In the genomic region with DNA sequence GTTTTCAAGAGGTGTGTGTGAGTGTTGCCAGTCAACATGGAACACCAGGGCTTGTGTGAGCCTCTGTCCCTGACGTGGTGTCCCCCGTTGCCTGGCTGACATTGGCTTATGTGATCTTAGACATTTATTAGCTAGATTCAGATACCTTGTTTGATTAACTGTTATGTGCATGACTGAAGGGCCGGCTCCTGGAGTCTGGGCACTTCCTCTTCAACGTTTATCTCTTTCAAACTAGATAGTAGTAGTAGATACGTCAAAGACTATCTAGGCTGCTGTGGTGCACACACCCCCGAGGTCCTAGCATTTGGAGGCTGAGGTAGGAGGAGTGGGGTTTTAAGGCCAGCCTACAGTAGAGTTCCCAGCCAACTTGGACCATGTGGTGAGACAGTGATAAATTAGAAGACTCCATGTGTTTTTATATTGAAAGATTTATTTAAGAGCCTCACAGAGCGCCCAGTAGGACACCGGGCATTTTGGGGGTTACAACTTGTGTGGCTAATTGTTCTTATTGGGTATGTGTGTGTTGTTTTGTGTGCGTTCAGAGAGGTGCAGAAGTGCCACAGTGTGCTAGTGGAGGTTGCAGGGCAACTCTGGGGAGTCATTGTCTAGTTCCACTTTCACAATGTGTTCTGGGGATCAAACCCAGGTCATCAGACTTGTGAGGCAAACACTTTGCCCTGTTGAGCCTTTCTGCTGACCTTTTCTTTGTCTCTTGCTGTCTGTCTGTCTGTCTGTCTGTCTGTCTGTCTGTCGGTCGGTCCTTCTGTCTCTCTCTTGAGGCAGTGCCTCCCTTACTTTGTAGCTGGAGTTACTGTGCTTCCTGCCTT, we compare ENCODE assay signal across 8 mouse cellular contexts. TPM values are rescaled to one million over a fixed set of nuclear protein-coding genes. Genes with fewer than 3 reads are reported as not detected.
DNase-seq lines count a peak whose midpoint lies in the region; ATAC-seq and TF ChIP-seq lines count a peak whose summit lies in the region.

No protein-coding gene starts in this region.

- peaks cover 6% of the 10 kb centered on the region for H3K4me1 ChIP-seq in heart, adult 2 months (ENCODE audit: control insufficient read depth, insufficient read depth, low read length)
- peaks cover 24% of the 10 kb centered on the region for H3K4me1 ChIP-seq in hindbrain, embryonic 14.5 days (replicated peaks; ENCODE audit: control insufficient read depth, insufficient read depth, low read length)
- peaks cover 17% of the 10 kb centered on the region for H3K4me1 ChIP-seq in midbrain, embryonic 11.5 days (ENCODE audit: control insufficient read depth, insufficient read depth, low read length)
- peaks cover 5% of the 10 kb centered on the region; the same call in 1 of the 2 replicates for H3K4me1 ChIP-seq in lung, adult 2 months (ENCODE audit: control insufficient read depth, insufficient read depth, low read length)

- TF ChIP-seq EP300 in heart, adult 2 months (IDR thresholded peaks at IDR 0.05; ENCODE audit: insufficient read depth, low read depth, low read length): no peak

- H3K9ac ChIP-seq in heart, adult 2 months (ENCODE audit: low read depth, low read length): no peak overlapping the region
- H3K9ac ChIP-seq in hindbrain, embryonic 14.5 days: peak overlapping the region; percentile 95
- H3K9ac ChIP-seq in midbrain, embryonic 11.5 days (ENCODE audit: low read length): peak overlapping the region; percentile 90; the same call in 1 of the 2 replicates

- peaks cover 4% of the 10 kb centered on the region for H3K79me2 ChIP-seq in heart, adult 2 months (replicated peaks; ENCODE audit: control insufficient read depth, insufficient read depth, low read length)

- no peaks in the 10 kb centered on the region for H3K9me3 ChIP-seq in hindbrain, embryonic 14.5 days (ENCODE audit: control insufficient read depth, low read length)
- H3K9me3 ChIP-seq in midbrain, embryonic 11.5 days (ENCODE audit: control insufficient read depth, low read length): no peaks in the 10 kb centered on the region

- peak overlapping the region; percentile 90 for H3K4me2 ChIP-seq in hindbrain, embryonic 14.5 days (replicated peaks)
- H3K4me2 ChIP-seq in midbrain, embryonic 11.5 days: peak overlapping the region; percentile 83

- no peak for TF ChIP-seq CTCF in heart, adult 2 months (IDR thresholded peaks at IDR 0.05)
- no peak for TF ChIP-seq CTCF in lung, adult 2 months (IDR thresholded peaks at IDR 0.05; ENCODE audit: insufficient read depth, low read length)

- H3K27me3 ChIP-seq in heart, adult 2 months (ENCODE audit: control insufficient read depth, insufficient read depth, low read length): no peaks in the 10 kb centered on the region
- H3K27me3 ChIP-seq in hindbrain, embryonic 14.5 days (ENCODE audit: control insufficient read depth, insufficient read depth, low read length): no peaks in the 10 kb centered on the region
- H3K27me3 ChIP-seq in midbrain, embryonic 11.5 days (ENCODE audit: control insufficient read depth, insufficient read depth, low read length): no peaks in the 10 kb centered on the region

- H3K27ac ChIP-seq in heart, adult 2 months: no peak overlapping the region
- H3K27ac ChIP-seq in hindbrain, embryonic 14.5 days: no peak overlapping the region
- no peak overlapping the region for H3K27ac ChIP-seq in midbrain, embryonic 11.5 days (ENCODE audit: low read depth, low read length)

- no peak for DNase-seq in heart, adult 2 months
- no peak for DNase-seq in heart, adult 11 months
- peak; percentile 31 for DNase-seq in c-Kit-negative CD71-positive TER-119-positive erythroid progenitor cells, embryonic 14.5 days (ENCODE audit: low read depth, low spot score)
- no peak for DNase-seq in hindbrain, embryonic 14.5 days (ENCODE audit: low spot score)
- no peak for DNase-seq in midbrain, embryonic 11.5 days (ENCODE audit: low spot score, missing footprints)
- no peak for DNase-seq in cerebellum, adult 9-11 months
- no peak for DNase-seq in urinary bladder, postnatal 10 days (ENCODE audit: low spot score)
- DNase-seq in lung, adult 2 months: no peak

- 36% methylated on average over 11 of the region's 11 CpGs for WGBS in heart, adult 2 months
- WGBS in hindbrain, embryonic 14.5 days: 51% methylated on average over 11 of the region's 11 CpGs
- WGBS in midbrain, embryonic 11.5 days: 59% methylated on average over 11 of the region's 11 CpGs
- WGBS in lung, adult 2 months: 37% methylated on average over 11 of the region's 11 CpGs

- intact Hi-C loops in heart, adult 2 months (cut with DNase I): loop anchor here (5.0 kb wide), 1 partner anchor 49 kb away; a partner anchor contains a TSS

- ATAC-seq in hindbrain, embryonic 14.5 days (ENCODE audit: low FRiP score): no peak
- ATAC-seq in midbrain, embryonic 11.5 days (ENCODE audit: low FRiP score): no peak

- H3K36me3 ChIP-seq in heart, adult 2 months (ENCODE audit: control insufficient read depth, insufficient read depth, low read length): no peaks in the 10 kb centered on the region
- peaks cover 14% of the 10 kb centered on the region for H3K36me3 ChIP-seq in hindbrain, embryonic 14.5 days (replicated peaks; ENCODE audit: control insufficient read depth, insufficient read depth)
- H3K36me3 ChIP-seq in midbrain, embryonic 11.5 days (ENCODE audit: control insufficient read depth, insufficient read depth, low read length): no peaks in the 10 kb centered on the region

- no peak for TF ChIP-seq POLR2A in heart, adult 2 months (IDR thresholded peaks at IDR 0.05; ENCODE audit: insufficient read depth, low read depth, low read length)
- TF ChIP-seq POLR2A in lung, adult 2 months (IDR thresholded peaks at IDR 0.05; ENCODE audit: borderline replicate concordance, extremely low read depth, low read depth, low read length): no peak

- H3K4me3 ChIP-seq in heart, adult 2 months: peak overlapping the region; percentile 96
- peak overlapping the region; percentile 98 for H3K4me3 ChIP-seq in hindbrain, embryonic 14.5 days (replicated peaks; ENCODE audit: low read length)
- peak overlapping the region; percentile 88 for H3K4me3 ChIP-seq in midbrain, embryonic 11.5 days (ENCODE audit: low read depth, low read length)
- no peak overlapping the region for H3K4me3 ChIP-seq in lung, adult 2 months (replicated peaks; ENCODE audit: extremely low read depth, low read depth, low read length)

RNA-seq across cellular contexts. Expression of a gene that starts 1.6 kb away (rescaled TPM):
- total RNA-seq in heart, adult 2 months (2021): 10 to 100 TPM; 14.7 to 19.4 TPM
- polyA plus RNA-seq in heart, adult 2 months (2012; rRNA removed): 5.3 and 10.1 TPM in 2 replicates
- polyA plus RNA-seq in hindbrain, embryonic 14.5 days (2014; fragmentation: Nextera tagmentation; extraction: Ambion mirVana): 8.2 and 8.9 TPM in 2 replicates
- polyA plus RNA-seq in midbrain, embryonic 11.5 days (2014; fragmentation: Nextera tagmentation; extraction: Ambion mirVana): 4.9 TPM in 2 replicates
- polyA plus RNA-seq in lung, adult 2 months (2012; rRNA removed): 8.4 and 8.5 TPM in 2 replicates

RNA-seq across cellular contexts. Expression of a gene that starts 19.9 kb away (rescaled TPM):
- 10 to 100 TPM; 44.5 to 55.2 TPM for total RNA-seq in heart, adult 2 months (2021)
- 43.4 and 52.4 TPM in 2 replicates for polyA plus RNA-seq in heart, adult 2 months (2012; rRNA removed)
- 202 and 223 TPM in 2 replicates for polyA plus RNA-seq in hindbrain, embryonic 14.5 days (2014; fragmentation: Nextera tagmentation; extraction: Ambion mirVana)
- polyA plus RNA-seq in midbrain, embryonic 11.5 days (2014; fragmentation: Nextera tagmentation; extraction: Ambion mirVana): 358 and 416 TPM in 2 replicates
- 81.0 and 90.0 TPM in 2 replicates for polyA plus RNA-seq in lung, adult 2 months (2012; rRNA removed)

RNA-seq across cellular contexts. Expression of a gene that starts 37.4 kb away (rescaled TPM):
- total RNA-seq in heart, adult 2 months (2021): 100 to 1,000 TPM; 136 to 151 TPM
- 112 and 163 TPM in 2 replicates for polyA plus RNA-seq in heart, adult 2 months (2012; rRNA removed)
- 11.1 and 12.2 TPM in 2 replicates for polyA plus RNA-seq in hindbrain, embryonic 14.5 days (2014; fragmentation: Nextera tagmentation; extraction: Ambion mirVana)
- 8.7 and 10.9 TPM in 2 replicates for polyA plus RNA-seq in midbrain, embryonic 11.5 days (2014; fragmentation: Nextera tagmentation; extraction: Ambion mirVana)
- polyA plus RNA-seq in lung, adult 2 months (2012; rRNA removed): 95.1 and 131 TPM in 2 replicates

RNA-seq across cellular contexts. Expression of a gene that starts 51.2 kb away (rescaled TPM):
- 10 to 100 TPM; 51.6 to 76.4 TPM for total RNA-seq in heart, adult 2 months (2021)
- polyA plus RNA-seq in heart, adult 2 months (2012; rRNA removed): 64.4 and 90.1 TPM in 2 replicates
- polyA plus RNA-seq in hindbrain, embryonic 14.5 days (2014; fragmentation: Nextera tagmentation; extraction: Ambion mirVana): 62.3 and 69.0 TPM in 2 replicates
- polyA plus RNA-seq in midbrain, embryonic 11.5 days (2014; fragmentation: Nextera tagmentation; extraction: Ambion mirVana): 22.5 and 23.7 TPM in 2 replicates
- polyA plus RNA-seq in lung, adult 2 months (2012; rRNA removed): 89.4 and 97.9 TPM in 2 replicates

RNA-seq across cellular contexts. Expression of a gene that starts 51.8 kb away (rescaled TPM):
- 10 to 100 TPM; 21.5 to 21.6 TPM for total RNA-seq in heart, adult 2 months (2021)
- polyA plus RNA-seq in heart, adult 2 months (2012; rRNA removed): 12.5 and 13.2 TPM in 2 replicates
- 47.4 and 51.8 TPM in 2 replicates for polyA plus RNA-seq in hindbrain, embryonic 14.5 days (2014; fragmentation: Nextera tagmentation; extraction: Ambion mirVana)
- 95.0 and 103 TPM in 2 replicates for polyA plus RNA-seq in midbrain, embryonic 11.5 days (2014; fragmentation: Nextera tagmentation; extraction: Ambion mirVana)
- 8.3 and 11.5 TPM in 2 replicates for polyA plus RNA-seq in lung, adult 2 months (2012; rRNA removed)
